Mouse (Mus musculus) liver, embryonic 13.5 days (tissue): Measurements from ENCODE around the gene Slc17a7. TPM values are rescaled to one million over a fixed set of nuclear protein-coding genes. Genes with fewer than 3 reads are reported as not detected.
A peak's percentile ranks its signal among the peaks of the same experiment; 100 is the strongest.

Experiments used
- ATAC-seq: fragments of 200-750 bp; cut with Nextera tagmentation; 2 replicates; pipeline ENCODE4 v1.8.0; 2017; ENCODE audit warnings: low read depth, mild to moderate bottlenecking, moderate number of reproducible peaks, moderate library complexity
- DNase-seq: peaks from one replicate; pipeline ENCODE4 v3.0.0; 2022
- H3K27ac ChIP-seq: fragments of 300-500 bp; sonication (generic); 2 replicates; pipeline ENCODE4 v1.5.1; 2015; ENCODE audit warnings: moderate library complexity, mild to moderate bottlenecking, inconsistent platforms
- H3K27me3 ChIP-seq: fragments of 300-500 bp; sonication (generic); 2 replicates; pipeline ENCODE4 v1.6.1; 2015; ENCODE audit warnings: mild to moderate bottlenecking, inconsistent platforms
- H3K36me3 ChIP-seq: fragments of 300-500 bp; sonication (generic); 2 replicates; pipeline ENCODE4 v1.6.1; 2015; ENCODE audit warnings: mild to moderate bottlenecking, inconsistent platforms
- H3K4me1 ChIP-seq: fragments of 300-500 bp; sonication (generic); replicated peaks from 2 replicates; pipeline ENCODE4 v1.6.1; 2015; ENCODE audit warnings: inconsistent platforms
- H3K4me2 ChIP-seq: fragments of 300-500 bp; sonication (generic); 2 replicates; pipeline ENCODE4 v1.6.1; 2015; ENCODE audit warnings: inconsistent platforms, mild to moderate bottlenecking, moderate library complexity
- H3K4me3 ChIP-seq: fragments of 300-500 bp; sonication (generic); replicated peaks from 2 replicates; pipeline ENCODE4 v1.5.1; 2015; ENCODE audit warnings: mild to moderate bottlenecking, inconsistent platforms
- H3K9ac ChIP-seq: fragments of 300-500 bp; sonication (generic); 2 replicates; pipeline ENCODE4 v1.6.1; 2015; ENCODE audit warnings: mild to moderate bottlenecking, inconsistent platforms
- H3K9me3 ChIP-seq: fragments of 300-500 bp; sonication (generic); replicated peaks from 2 replicates; pipeline ENCODE4 v1.6.1; 2016; ENCODE audit warnings: inconsistent platforms
- WGBS: fragments of 180-500 bp; shearing (Covaris S2); methylation state at CpG from one replicate; pipeline ENCODE4 v1.1.7; 2015; ENCODE audit not compliant: insufficient replicate concordance; 5-methylcytosine and 5-hydroxymethylcytosine counted together
- polyA plus RNA-seq: library from polyadenylated mRNA; unstranded; fragments of >200 nt; fragmentation: Nextera tagmentation; extraction: Ambion mirVana; gene quantifications from 2 replicates; pipeline ENCODE4 v1.2.1, GENCODE M21; 2015

The Slc17a7 gene
- polyA plus RNA-seq, 1 experiment from 2014 or later, result not detected

- DNase-seq, result no peak
- Histone ChIP-seq H3K27ac (no peak overlapping the region), H3K9me3 (no peaks in the 10 kb centered on the region), H3K9ac (no peak overlapping the region), H3K27me3 (peaks cover 100% of the 10 kb centered on the region), H3K36me3 (no peaks in the 10 kb centered on the region), H3K4me2 (peak overlapping the region; percentile 64), H3K4me1 (peaks cover 17% of the 10 kb centered on the region), H3K4me3 (peak overlapping the region; percentile 42)
- WGBS, result 5% methylated on average over 35 of the region's 35 CpGs
- no peak for ATAC-seq
These were observed 17.8 kb downstream of the Slc17a7 start for GRCm38 (mm10) chr7:45181540-45181939.

GRCm38 (mm10) chr7:45182199-45182601 is 18.5 kb downstream of the Slc17a7 start:
- 1% methylated on average over 34 of the region's 34 CpGs for WGBS
- H3K4me1 ChIP-seq, result peaks cover 17% of the 10 kb centered on the region
- no peak overlapping the region for H3K27ac ChIP-seq
- ATAC-seq, result peak; percentile 91
- peaks cover 100% of the 10 kb centered on the region for H3K27me3 ChIP-seq
- H3K4me3 ChIP-seq, result peak overlapping the region; percentile 42
- DNase-seq, result peak; percentile 89
- no peaks in the 10 kb centered on the region for H3K36me3 ChIP-seq
- H3K9me3 ChIP-seq, result no peaks in the 10 kb centered on the region
- no peak overlapping the region for H3K9ac ChIP-seq
- peak overlapping the region; percentile 64 for H3K4me2 ChIP-seq

GRCm38 (mm10) chr7:45182606-45183005 is 18.9 kb downstream of the Slc17a7 start:
- Histone ChIP-seq H3K36me3 (no peaks in the 10 kb centered on the region), H3K9me3 (no peaks in the 10 kb centered on the region), H3K4me2 (peak overlapping the region; percentile 64), H3K4me3 (peak overlapping the region; percentile 42), H3K27me3 (peaks cover 99% of the 10 kb centered on the region), H3K27ac (no peak overlapping the region), H3K9ac (no peak overlapping the region), H3K4me1 (peaks cover 17% of the 10 kb centered on the region)
- DNase-seq (no peak), ATAC-seq (no peak)
- WGBS, result 18% methylated on average over 11 of the region's 11 CpGs

DNA sequence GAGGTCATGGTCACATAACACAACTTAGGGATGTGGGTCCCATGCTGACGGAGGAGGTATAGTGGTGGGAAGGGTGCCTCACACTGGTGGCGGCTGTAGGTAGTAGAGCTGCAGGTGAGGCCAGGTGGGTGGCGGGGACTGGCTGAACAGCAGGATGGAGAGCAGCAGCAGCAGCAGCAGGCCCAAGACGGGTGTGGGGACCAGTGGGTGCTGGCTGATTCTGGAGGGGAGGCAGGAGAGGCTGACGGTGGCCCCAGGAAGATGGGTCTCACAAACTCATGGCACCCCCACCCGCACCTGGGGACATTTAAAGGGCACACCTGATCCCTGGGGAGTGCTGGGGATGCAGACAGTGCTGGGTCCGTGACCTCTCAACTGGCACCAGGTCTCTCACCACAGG is 19.9 kb downstream of the Slc17a7 start:
- ATAC-seq (no peak), DNase-seq (no peak)
- 54% methylated on average over 7 of the region's 7 CpGs for WGBS
- no peak overlapping the region for H3K27ac ChIP-seq
- no peaks in the 10 kb centered on the region for H3K9me3 ChIP-seq
- no peaks in the 10 kb centered on the region for H3K36me3 ChIP-seq
- H3K4me1 ChIP-seq, result peaks cover 17% of the 10 kb centered on the region
- no peak overlapping the region for H3K4me2 ChIP-seq
- no peak overlapping the region for H3K9ac ChIP-seq
- H3K4me3 ChIP-seq, result no peak overlapping the region
- H3K27me3 ChIP-seq, result peaks cover 98% of the 10 kb centered on the region

GRCm38 (mm10) chr7:45185921-45186320 is 22.2 kb downstream of the Slc17a7 start:
- H3K27ac ChIP-seq, result no peak overlapping the region
- no peaks in the 10 kb centered on the region for H3K36me3 ChIP-seq
- H3K4me2 ChIP-seq, result no peak overlapping the region
- DNase-seq, result no peak
- WGBS, result 54% methylated on average over 7 of the region's 7 CpGs
- H3K9me3 ChIP-seq, result no peaks in the 10 kb centered on the region
- peaks cover 98% of the 10 kb centered on the region for H3K27me3 ChIP-seq
- no peak overlapping the region for H3K4me3 ChIP-seq
- no peak overlapping the region for H3K9ac ChIP-seq
- peaks cover 17% of the 10 kb centered on the region for H3K4me1 ChIP-seq
- no peak for ATAC-seq

GRCm38 (mm10) chr7:45189600-45189999 is 25.9 kb downstream of the Slc17a7 start:
- Histone ChIP-seq H3K27me3 (peaks cover 93% of the 10 kb centered on the region), H3K9me3 (no peaks in the 10 kb centered on the region), H3K4me3 (no peak overlapping the region), H3K4me2 (no peak overlapping the region), H3K27ac (no peak overlapping the region), H3K36me3 (no peaks in the 10 kb centered on the region), H3K4me1 (no peaks in the 10 kb centered on the region), H3K9ac (no peak overlapping the region)
- DNase-seq, result no peak
- WGBS, result 42% methylated on average over 16 of the region's 16 CpGs
- no peak for ATAC-seq

DNA sequence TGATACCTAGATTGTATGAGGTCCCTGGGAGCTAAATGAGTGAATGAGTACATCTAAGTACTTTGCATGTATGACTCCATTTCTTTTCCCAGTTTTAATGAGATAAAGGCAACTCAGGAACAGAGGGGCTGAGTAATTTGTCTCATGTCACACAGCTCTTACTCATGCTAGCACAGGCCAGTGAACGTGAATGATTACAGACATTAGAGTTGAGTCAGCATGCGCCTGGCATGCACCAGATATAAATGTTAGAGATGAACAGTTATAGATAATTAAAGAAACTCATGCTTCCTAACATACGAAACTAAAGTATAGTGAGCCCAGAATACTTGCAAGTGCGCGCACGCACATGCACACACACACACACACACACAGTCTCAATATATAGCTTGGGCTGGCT is 26.4 kb downstream of the Slc17a7 start:
- Histone ChIP-seq H3K9ac (no peak overlapping the region), H3K36me3 (no peaks in the 10 kb centered on the region), H3K4me3 (no peak overlapping the region), H3K4me2 (no peak overlapping the region), H3K27ac (no peak overlapping the region), H3K9me3 (no peaks in the 10 kb centered on the region), H3K4me1 (no peaks in the 10 kb centered on the region), H3K27me3 (peaks cover 87% of the 10 kb centered on the region)
- ATAC-seq, result no peak
- WGBS, result 68% methylated on average over 6 of the region's 6 CpGs
- no peak for DNase-seq

DNA sequence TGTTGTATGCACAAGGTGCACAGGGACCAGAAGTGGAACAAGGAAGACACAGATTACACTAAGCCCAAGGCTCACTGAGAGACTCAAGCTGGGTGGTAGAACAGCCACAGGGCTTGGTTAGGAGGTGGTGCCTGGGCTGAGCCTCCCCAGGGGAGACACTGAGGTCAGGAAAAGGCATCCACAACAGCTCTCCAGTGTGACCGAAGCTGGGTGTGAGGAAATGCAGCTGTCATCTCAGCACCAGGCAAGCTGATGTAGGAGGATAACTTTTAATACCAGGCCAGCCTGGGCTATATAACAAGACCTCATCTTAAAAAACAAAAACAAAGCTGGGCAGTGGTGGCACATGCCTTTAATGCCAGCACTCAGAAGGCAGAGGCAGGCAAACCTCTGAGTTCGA is 27.4 kb downstream of the Slc17a7 start:
- Histone ChIP-seq H3K9ac (no peak overlapping the region), H3K27ac (no peak overlapping the region), H3K9me3 (no peaks in the 10 kb centered on the region), H3K36me3 (no peaks in the 10 kb centered on the region), H3K4me3 (no peak overlapping the region), H3K4me1 (no peaks in the 10 kb centered on the region), H3K4me2 (no peak overlapping the region), H3K27me3 (peaks cover 84% of the 10 kb centered on the region)
- 62% methylated on average over 2 of the region's 2 CpGs for WGBS
- ATAC-seq (no peak), DNase-seq (no peak)

- ATAC-seq (no peak), DNase-seq (no peak)
- no peaks in the 10 kb centered on the region for H3K9me3 ChIP-seq
- peaks cover 81% of the 10 kb centered on the region for H3K27me3 ChIP-seq
- no peak overlapping the region for H3K4me3 ChIP-seq
- 19% methylated on average over 8 of the region's 8 CpGs for WGBS
- no peaks in the 10 kb centered on the region for H3K36me3 ChIP-seq
- no peak overlapping the region for H3K27ac ChIP-seq
- H3K4me2 ChIP-seq, result no peak overlapping the region
- no peak overlapping the region for H3K9ac ChIP-seq
- H3K4me1 ChIP-seq, result no peaks in the 10 kb centered on the region
These were observed 28.1 kb downstream of the Slc17a7 start for GRCm38 (mm10) chr7:45191803-45192363.

DNA sequence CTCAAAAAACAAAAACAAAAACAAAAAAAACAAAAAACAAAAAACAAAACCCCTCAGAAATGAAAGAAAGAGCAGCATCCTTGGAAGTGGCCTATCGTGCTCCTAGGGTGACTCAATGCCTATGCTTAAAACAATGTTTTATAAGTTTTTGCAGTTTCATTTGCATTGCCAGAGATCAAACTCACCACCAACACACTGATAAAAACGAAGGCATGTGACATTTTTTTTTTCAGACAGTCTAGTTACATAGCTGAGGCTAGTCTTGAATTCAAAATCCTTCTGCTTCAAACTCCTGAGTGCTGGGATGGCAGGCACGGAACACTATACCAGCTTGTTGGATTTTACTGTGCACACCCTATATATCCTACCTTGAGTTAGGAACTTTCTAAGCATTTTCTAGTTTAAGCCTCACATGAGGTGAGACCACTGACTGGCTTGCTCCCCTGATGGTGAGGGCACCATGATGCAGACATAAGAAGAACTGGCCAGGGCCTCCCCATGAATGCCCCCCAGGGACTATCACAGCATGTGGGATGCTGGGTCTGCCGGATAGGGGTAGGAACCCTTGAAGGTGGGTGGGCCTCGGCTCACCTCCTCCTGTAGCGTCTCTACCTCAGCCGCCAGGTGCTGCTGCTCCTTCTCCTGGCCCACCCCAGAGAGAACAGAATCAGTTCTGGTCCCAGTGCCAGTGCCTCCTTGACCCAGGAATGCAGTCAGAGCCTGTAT is 29.0 kb downstream of the Slc17a7 start:
- ATAC-seq (no peak), DNase-seq (no peak)
- no peak overlapping the region for H3K9ac ChIP-seq
- H3K4me2 ChIP-seq, result no peak overlapping the region
- WGBS, result 70% methylated on average over 7 of the region's 7 CpGs
- no peaks in the 10 kb centered on the region for H3K36me3 ChIP-seq
- H3K27me3 ChIP-seq, result peaks cover 82% of the 10 kb centered on the region
- no peak overlapping the region for H3K4me3 ChIP-seq
- no peaks in the 10 kb centered on the region for H3K4me1 ChIP-seq
- no peaks in the 10 kb centered on the region for H3K9me3 ChIP-seq
- H3K27ac ChIP-seq, result no peak overlapping the region

DNA sequence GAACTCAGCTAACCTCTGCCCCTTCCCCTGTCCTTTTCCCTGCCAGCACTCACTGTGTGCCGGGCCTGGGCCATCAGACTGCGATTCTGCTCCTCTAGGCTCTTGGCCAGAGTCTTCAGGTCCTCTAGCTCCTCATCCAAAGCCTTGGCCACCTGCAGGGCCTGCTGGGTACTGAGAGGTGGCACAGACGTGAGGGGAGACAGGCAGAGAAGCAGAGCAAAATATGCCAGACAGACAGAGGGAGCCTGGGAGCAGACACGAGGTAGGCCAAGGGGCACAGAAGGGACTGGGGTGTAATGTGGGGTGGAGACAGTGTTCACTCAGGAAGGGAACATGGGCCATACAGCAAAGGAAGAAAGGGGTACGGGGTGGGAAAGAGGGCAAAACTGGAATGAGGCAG is 29.7 kb downstream of the Slc17a7 start:
- peaks cover 78% of the 10 kb centered on the region for H3K27me3 ChIP-seq
- 49% methylated on average over 5 of the region's 5 CpGs for WGBS
- no peaks in the 10 kb centered on the region for H3K9me3 ChIP-seq
- no peak overlapping the region for H3K4me2 ChIP-seq
- no peak overlapping the region for H3K4me3 ChIP-seq
- no peak overlapping the region for H3K9ac ChIP-seq
- no peak overlapping the region for H3K27ac ChIP-seq
- ATAC-seq, result no peak
- DNase-seq, result no peak
- H3K36me3 ChIP-seq, result no peaks in the 10 kb centered on the region
- H3K4me1 ChIP-seq, result no peaks in the 10 kb centered on the region
